Mouse (Mus musculus) testis, postnatal 10 days (tissue): ENCODE results near the gene Oxsm.

Experiments
- DNase-seq: peaks from one replicate; pipeline ENCODE4 v3.0.0; 2021; ENCODE audit warnings: low spot score

Oxsm gene

DNA sequence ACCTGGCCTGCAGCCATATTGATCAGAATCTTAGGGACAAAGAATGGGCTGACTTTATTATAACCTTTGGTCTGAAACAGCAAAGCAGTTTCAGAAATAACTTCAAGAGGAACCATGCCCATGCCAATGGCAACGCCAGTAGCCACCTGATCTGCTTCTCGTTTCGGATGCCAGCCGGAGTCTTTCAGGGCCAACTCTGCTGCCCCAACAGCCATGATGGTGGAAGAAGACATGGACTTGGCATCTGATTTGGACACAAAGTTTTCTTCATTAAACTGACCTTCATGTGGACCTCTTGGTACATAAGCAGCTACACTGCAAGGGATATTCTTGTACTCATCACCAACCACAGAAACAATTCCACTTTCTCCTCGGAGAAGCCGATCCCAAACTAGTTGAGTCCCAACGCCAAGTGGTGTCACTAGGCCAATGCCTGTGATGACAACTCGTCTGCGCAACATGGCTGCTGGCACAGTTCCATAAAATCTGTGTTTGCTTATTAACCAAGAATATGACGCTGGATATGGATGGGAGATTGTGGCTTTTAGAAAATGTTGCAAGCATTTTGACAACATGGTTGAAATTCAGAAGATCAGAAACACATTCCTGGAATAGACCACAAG is 7.3 kb downstream of the Oxsm start:
- DNase-seq, result no peak

DNA sequence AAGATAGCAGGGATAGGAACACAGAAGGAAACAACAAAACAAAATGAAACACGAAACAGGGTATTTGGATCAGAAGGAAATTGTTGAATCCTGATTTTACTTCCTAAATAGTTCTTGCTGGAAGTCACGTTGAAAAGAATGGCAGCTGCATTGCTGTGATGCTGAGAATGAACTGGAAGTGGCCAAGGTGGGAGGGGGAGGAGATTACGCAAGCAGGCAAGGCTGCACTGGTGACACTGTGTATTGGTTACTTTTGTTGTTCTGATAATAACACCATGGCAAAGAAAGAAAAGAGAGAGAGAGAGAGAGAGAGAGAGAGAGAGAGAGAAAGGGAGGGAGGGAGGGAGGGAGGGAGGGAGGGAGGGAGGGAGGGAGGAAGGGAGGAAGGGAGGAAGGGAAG is 13.1 kb downstream of the Oxsm start:
- DNase-seq, result no peak

GRCm38 (mm10) chr14:16233515-16233914 is 16.1 kb downstream of the Oxsm start:
- no peak for DNase-seq

DNA sequence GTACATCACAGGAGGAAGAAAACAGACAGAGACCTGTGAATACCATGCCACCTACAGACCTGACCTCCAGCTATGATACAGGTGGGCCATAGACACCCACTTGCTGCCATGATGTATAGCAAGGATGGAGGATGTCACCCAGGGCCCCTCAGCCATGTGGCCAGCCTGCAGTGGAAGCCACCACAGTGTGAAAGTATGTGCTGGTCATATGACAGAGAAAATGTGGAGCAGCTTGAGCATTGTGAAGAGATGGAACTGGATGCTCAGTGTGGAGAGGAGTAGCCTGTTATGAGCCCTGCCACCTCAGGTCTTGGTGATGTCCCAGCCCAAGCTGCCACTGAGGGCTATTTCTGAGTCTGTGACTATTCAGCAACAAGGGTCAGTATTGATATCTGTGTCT is 19.0 kb downstream of the Oxsm start:
- DNase-seq, result no peak

GRCm38 (mm10) chr14:16229395-16229794 is 20.2 kb downstream of the Oxsm start:
- DNase-seq, result no peak

DNA sequence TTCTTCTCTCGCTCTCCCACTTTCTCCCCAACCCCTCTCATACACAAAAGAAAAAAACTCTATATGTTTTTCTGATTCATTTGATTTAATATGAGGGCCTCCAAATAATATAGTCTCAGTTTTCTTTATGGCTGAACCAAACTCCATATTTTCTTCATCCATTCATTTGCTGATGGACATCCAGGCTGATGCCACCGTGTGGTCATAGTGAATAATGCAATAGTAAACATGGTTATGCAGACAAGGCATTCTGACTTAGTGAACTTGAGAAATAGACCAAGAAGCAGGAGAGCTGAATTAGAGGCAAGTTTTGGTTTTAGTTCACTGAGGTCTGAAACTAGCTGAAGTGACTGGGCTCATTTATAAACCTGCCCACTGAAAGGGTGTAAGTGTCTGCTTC is 30.6 kb downstream of the Oxsm start:
- DNase-seq, result no peak

DNA sequence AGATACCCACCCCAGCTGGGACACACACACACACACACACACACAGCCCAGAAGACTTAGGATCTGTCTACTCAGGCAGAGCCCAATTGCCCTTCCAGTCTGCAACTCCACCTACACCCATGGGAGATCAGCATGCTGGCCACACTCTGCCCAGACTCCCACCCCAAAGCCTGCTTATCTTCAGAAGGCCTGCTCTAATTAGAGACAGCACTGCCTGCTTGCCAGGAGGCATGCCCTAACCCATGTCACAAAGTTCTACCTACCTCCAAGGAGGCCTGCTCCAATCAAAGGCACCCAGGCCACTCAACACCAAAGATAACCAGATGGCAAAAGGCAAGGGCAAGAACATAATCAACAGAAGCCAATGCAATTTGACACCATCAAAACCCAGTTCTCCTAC is 41.9 kb downstream of the Oxsm start:
- no peak for DNase-seq

GRCm38 (mm10) chr14:16201673-16202072 is 47.9 kb downstream of the Oxsm start:
- no peak for DNase-seq

- peak; percentile 53 for DNase-seq
Observed at GRCm38 (mm10) chr14:16200969-16201638, 48.5 kb downstream of the Oxsm start.

GRCm38 (mm10) chr14:16200220-16200912 is 49.2 kb downstream of the Oxsm start:
- DNase-seq, result no peak

DNA sequence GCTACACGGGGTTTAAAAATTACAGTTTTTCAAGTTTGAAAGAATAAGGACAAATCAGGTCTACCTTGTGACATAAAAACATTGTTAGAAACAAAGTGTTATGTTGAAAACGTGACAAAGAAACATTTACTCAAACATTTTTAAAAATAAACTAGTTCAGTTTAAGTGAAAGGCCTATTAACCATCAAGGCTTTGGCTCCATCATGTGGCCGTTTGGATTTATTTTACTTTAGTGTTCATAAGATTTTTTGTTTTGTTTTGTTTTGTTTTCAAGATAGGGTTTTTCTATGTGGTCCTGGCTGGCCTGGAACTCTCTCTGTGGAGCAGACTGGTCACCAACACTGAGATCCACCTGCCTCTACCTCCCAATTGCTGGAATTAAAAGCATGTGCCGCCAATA is 53.1 kb downstream of the Oxsm start:
- no peak for DNase-seq

DNA sequence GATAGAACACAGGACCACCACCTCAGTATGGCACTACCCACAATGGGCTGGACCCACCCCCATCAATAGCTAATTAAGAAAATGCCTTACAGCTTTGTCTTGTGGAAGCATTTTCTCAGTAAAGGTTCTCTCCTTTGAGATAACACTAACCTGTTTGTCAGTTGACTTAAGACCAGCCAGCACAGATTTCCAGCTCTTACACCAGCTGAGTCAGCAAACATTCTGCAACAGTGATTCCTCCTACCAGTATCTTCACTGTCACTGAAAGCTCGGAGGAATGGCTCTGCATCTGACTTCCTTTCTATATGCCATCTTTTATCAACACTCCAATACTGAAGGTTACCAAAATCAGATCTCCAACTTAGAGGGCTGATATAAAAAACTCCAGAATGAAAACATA is 54.1 kb downstream of the Oxsm start:
- DNase-seq, result no peak

DNA sequence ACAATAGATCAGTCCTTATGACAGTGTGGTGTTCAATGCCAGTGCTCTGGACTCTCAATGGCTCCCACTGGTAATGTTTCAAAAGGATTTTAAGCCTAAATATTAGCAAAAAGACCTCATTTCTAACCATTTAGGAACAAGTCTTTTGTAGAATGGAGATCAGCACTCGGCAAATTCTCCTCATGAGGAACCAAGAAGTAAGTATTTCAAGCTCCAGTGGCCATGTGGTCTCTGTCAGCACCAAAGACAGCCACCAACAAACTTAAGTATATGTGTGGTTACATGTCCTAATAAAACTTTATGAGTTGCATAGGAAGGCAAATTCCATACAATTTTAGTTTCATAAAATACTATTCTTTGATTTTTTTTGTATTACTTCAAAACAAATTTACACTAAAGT is 55.5 kb downstream of the Oxsm start:
- DNase-seq, result no peak

- DNase-seq, result no peak
Observed at GRCm38 (mm10) chr14:16189142-16189541, 60.5 kb downstream of the Oxsm start.
